Mouse (Mus musculus) CH12.LX (cell line): Measurements from ENCODE around the gene Slc15a1. TPM values are rescaled to one million over a fixed set of nuclear protein-coding genes. Genes with fewer than 3 reads are reported as not detected.

ENCODE experiments used
- DNase-seq: peaks from one replicate; pipeline ENCODE4 v3.0.0-alpha.2; 2013; ENCODE audit errors: extremely low read depth
- H3K27ac ChIP-seq: 2 replicates; pipeline ENCODE4 v1.5.1; 2012; ENCODE audit warnings: low read depth, mild to moderate bottlenecking, control low read depth, moderate library complexity; ENCODE audit not compliant: insufficient read depth
- H3K27me3 ChIP-seq: replicated peaks from 2 replicates; pipeline ENCODE3; 2012; ENCODE audit warnings: inconsistent platforms
- H3K36me3 ChIP-seq, 2 experiments: replicated peaks in 1 of 2; 2 replicates each; pipeline versions ENCODE3 to v1.6.1; 2012; ENCODE audit warnings: inconsistent platforms in 1 of 2, low read length in 1 of 2, mild to moderate bottlenecking in 1 of 2, mixed read lengths in 1 of 2, moderate library complexity in 1 of 2; ENCODE audit not compliant: control insufficient read depth in 1 of 2, insufficient read depth in 1 of 2
- H3K4me1 ChIP-seq, 2 experiments: 2 replicates each; pipeline ENCODE4 v1.6.1; 2012; ENCODE audit warnings: inconsistent platforms in 1 of 2, moderate library complexity in 1 of 2; ENCODE audit not compliant: insufficient read depth in 2 of 2, control insufficient read depth in 1 of 2
- H3K4me2 ChIP-seq: 2 replicates; pipeline ENCODE4 v1.6.1; 2012; ENCODE audit warnings: low read depth, mild to moderate bottlenecking, control low read depth; ENCODE audit not compliant: poor library complexity, insufficient read depth, severe bottlenecking
- H3K4me3 ChIP-seq, 3 experiments: fragments of 150-350 bp in 1 of 3; sonication (generic) in 1 of 3; replicated peaks in 1 of 3; 2 replicates each; pipeline versions ENCODE3 to v1.5.1; 2011 to 2012; ENCODE audit warnings: low read depth in 2 of 3, low read length in 2 of 3, mild to moderate bottlenecking in 2 of 3, moderate library complexity in 2 of 3, control low read depth in 1 of 3, improper control_type of control experiment in 1 of 3, inconsistent platforms in 1 of 3, mixed read lengths in 1 of 3; ENCODE audit not compliant: poor library complexity in 1 of 3
- H3K79me2 ChIP-seq: replicated peaks from 2 replicates; pipeline ENCODE4 v1.6.1; 2012; ENCODE audit warnings: mild to moderate bottlenecking, moderate library complexity; ENCODE audit not compliant: control insufficient read depth, poor library complexity, insufficient read depth, severe bottlenecking; ENCODE audit errors: extremely low read depth
- H3K9ac ChIP-seq: 2 replicates; pipeline ENCODE4 v1.6.1; 2012; ENCODE audit warnings: low read depth, mild to moderate bottlenecking, control low read depth, moderate library complexity; ENCODE audit not compliant: insufficient read depth
- H3K9me3 ChIP-seq: replicated peaks from 2 replicates; pipeline ENCODE3; 2012; ENCODE audit warnings: low read length, inconsistent platforms, mixed read lengths
- CHD1 ChIP-seq: IDR thresholded peaks from 2 replicates; pipeline ENCODE4 v1.6.1; 2012; ENCODE audit warnings: low read depth, low read length, improper control_type of control experiment, inconsistent platforms
- ELF1 ChIP-seq: IDR thresholded peaks from 2 replicates; pipeline ENCODE4 v1.6.1; 2014; ENCODE audit warnings: low read depth, mild to moderate bottlenecking, inconsistent platforms, low read length, improper control_type of control experiment
- JUN ChIP-seq: IDR thresholded peaks from 2 replicates; pipeline ENCODE4 v1.6.1; 2011; ENCODE audit warnings: low read depth, mild to moderate bottlenecking, low read length, improper control_type of control experiment, moderate library complexity; ENCODE audit not compliant: insufficient read depth
- MAX ChIP-seq: IDR thresholded peaks from 2 replicates; pipeline ENCODE4 v1.6.1; 2011; ENCODE audit warnings: low read length, improper control_type of control experiment
- MAZ ChIP-seq: IDR thresholded peaks from 2 replicates; pipeline ENCODE4 v1.6.1; 2012; ENCODE audit warnings: low read depth, mild to moderate bottlenecking, inconsistent platforms, low read length, improper control_type of control experiment, moderate library complexity
- MEF2A ChIP-seq: IDR thresholded peaks from 2 replicates; pipeline ENCODE4 v1.6.1; 2014; ENCODE audit warnings: low read depth, mild to moderate bottlenecking, inconsistent platforms, low read length, improper control_type of control experiment, borderline replicate concordance
- MYC ChIP-seq: IDR thresholded peaks from 2 replicates; pipeline ENCODE4 v1.6.1; 2011; ENCODE audit warnings: low read depth, mild to moderate bottlenecking, improper control_type of control experiment, low read length
- POLR2AphosphoS2 ChIP-seq: IDR thresholded peaks from 2 replicates; pipeline ENCODE4 v1.6.1; 2011; ENCODE audit warnings: low read depth, low read length, improper control_type of control experiment
- RAD21 ChIP-seq: IDR thresholded peaks from 2 replicates; pipeline ENCODE4 v1.6.1; 2011; ENCODE audit warnings: low read depth, mild to moderate bottlenecking, low read length, improper control_type of control experiment, moderate library complexity
- RCOR1 ChIP-seq: conservative IDR thresholded peaks from 2 replicates; pipeline ENCODE4 v1.6.1; 2012; ENCODE audit warnings: low read depth, mild to moderate bottlenecking, inconsistent platforms, low read length, improper control_type of control experiment
- SIN3A ChIP-seq: IDR thresholded peaks from 2 replicates; pipeline ENCODE4 v1.6.1; 2012; ENCODE audit warnings: low read length, improper control_type of control experiment, inconsistent platforms
- SMC3 ChIP-seq: IDR thresholded peaks from 2 replicates; pipeline ENCODE4 v1.6.1; 2011; ENCODE audit warnings: low read depth, low read length, improper control_type of control experiment
- TBP ChIP-seq: conservative IDR thresholded peaks from 2 replicates; pipeline ENCODE4 v1.6.1; 2011; ENCODE audit warnings: low read depth, low read length, improper control_type of control experiment
- UBTF ChIP-seq: IDR thresholded peaks from 2 replicates; pipeline ENCODE4 v1.6.1; 2012; ENCODE audit warnings: low read depth, mild to moderate bottlenecking, inconsistent platforms, low read length, improper control_type of control experiment, moderate library complexity
- USF2 ChIP-seq: conservative IDR thresholded peaks from 2 replicates; pipeline ENCODE4 v1.6.1; 2011; ENCODE audit warnings: low read depth, low read length, improper control_type of control experiment
- dilution Hi-C: fragments of 300-500 bp; cut with MboI; formaldehyde crosslinking; loops from 2 replicates; pipeline ENCODE4 v1.14.3; 2020; ENCODE audit warnings: low sequenced_read_pairs; ENCODE audit not compliant: extremely low pct_unique_long_range_greater_than_20kb, extremely low pct_ligation_motif_present
- in situ Hi-C: fragments of 300-500 bp; cut with MboI; formaldehyde crosslinking; loops from 3 replicates; pipeline ENCODE4 v1.14.3; 2019; ENCODE audit warnings: low sequenced_read_pairs, low pct_ligation_motif_present, low pct_unique_long_range_greater_than_20kb, mixed read lengths
- polyA plus RNA-seq: library from polyadenylated mRNA; unstranded; fragments of >175 nt; gene quantifications from 2 replicates; pipeline ENCODE4 v1.2.1, GENCODE M21; 2012; ENCODE audit warnings: low read depth; ENCODE audit not compliant: insufficient read length
- total RNA-seq, 2 experiments: library from RNA; depleted of rRNA; stranded (reverse); fragments of 300-350 nt in 1 of 2; fragments of >200 nt in 1 of 2; gene quantifications; 2 replicates each; pipeline ENCODE4 v1.2.3; 2012 to 2014

Slc15a1 gene
- total and polyA plus RNA-seq, 3 experiments, result 0.04 to 0.19 TPM; not detected in 1

DNA sequence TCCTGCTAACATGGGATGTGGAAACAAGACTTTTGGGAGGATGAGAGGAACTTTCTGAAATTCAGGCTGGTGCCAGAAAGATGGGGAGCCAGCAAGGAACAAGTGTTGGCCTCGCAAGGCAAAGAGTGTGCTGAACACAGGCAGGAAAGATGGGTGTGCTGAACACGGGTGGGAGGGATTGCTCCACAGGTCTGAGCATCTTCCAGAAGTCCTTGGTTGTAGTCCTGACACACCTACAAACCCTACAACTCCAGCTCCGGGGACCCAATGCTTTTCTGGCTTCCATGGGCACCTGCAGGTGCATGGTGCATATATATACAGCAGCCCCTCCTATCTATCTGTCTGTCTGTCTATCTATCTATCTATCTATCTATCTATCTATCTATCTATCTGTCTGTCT, 44.1 kb downstream of the Slc15a1 start:
- TF ChIP-seq RCOR1, result no peak
- TF ChIP-seq UBTF, result no peak
- no peak for TF ChIP-seq USF2
- no peak for TF ChIP-seq MYC
- no peak for TF ChIP-seq POLR2AphosphoS2
- TF ChIP-seq MAZ, result no peak
- TF ChIP-seq SMC3, result no peak
- TF ChIP-seq SIN3A, result no peak
- no peak for TF ChIP-seq CHD1
- no peak for TF ChIP-seq RAD21
- TF ChIP-seq TBP, result no peak
- no peak for TF ChIP-seq MEF2A
- TF ChIP-seq ELF1, result no peak
- no peak for TF ChIP-seq MAX
- Histone ChIP-seq H3K9me3 (no peaks in the 10 kb centered on the region), H3K36me3 (no peaks in the 10 kb centered on the region), H3K79me2 (no peaks in the 10 kb centered on the region), H3K27ac (no peak overlapping the region), H3K9ac (no peak overlapping the region), H3K4me3 (no peak overlapping the region), H3K4me2 (no peak overlapping the region), H3K27me3 (peaks cover 2% of the 10 kb centered on the region), H3K4me1 (no peaks in the 10 kb centered on the region)
- DNase-seq, result no peak
- in situ Hi-C loops (no loop called here), dilution Hi-C loops (no loop called here)

DNA sequence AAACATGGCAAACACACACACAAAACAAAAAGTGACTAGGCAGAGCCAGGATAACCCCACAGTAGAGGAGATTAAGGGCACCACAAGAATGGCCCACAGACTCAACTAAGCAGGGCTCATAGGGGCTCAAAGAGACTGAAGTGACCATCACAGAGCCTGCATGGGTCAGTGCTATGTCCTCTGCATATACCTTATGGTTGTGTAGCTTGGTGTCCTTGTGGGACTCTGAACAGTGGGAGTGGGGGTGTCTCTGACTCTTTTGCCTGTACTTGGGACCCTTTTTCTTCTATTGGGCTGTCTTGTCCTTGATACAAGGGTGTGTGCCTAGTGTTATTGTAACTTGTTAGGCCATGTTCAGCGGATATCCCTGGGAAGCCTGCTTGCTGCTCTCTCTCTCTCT, 46.5 kb downstream of the Slc15a1 start:
- no peaks in the 10 kb centered on the region for H3K79me2 ChIP-seq
- no peaks in the 10 kb centered on the region for H3K36me3 ChIP-seq
- H3K9me3 ChIP-seq, result peaks cover 5% of the 10 kb centered on the region
- no peaks in the 10 kb centered on the region for H3K4me1 ChIP-seq
- dilution Hi-C loops, result no loop called here
- TF ChIP-seq JUN, result no peak
- H3K4me3 ChIP-seq, result no peak overlapping the region
- no peak for DNase-seq
- H3K27ac ChIP-seq, result no peak overlapping the region
- no peak overlapping the region for H3K4me2 ChIP-seq
- no peak overlapping the region for H3K9ac ChIP-seq
- in situ Hi-C loops, result loop anchor here (10.0 kb wide), 1 partner anchor 624 kb away; no protein-coding TSS in a partner anchor
- peaks cover 2% of the 10 kb centered on the region for H3K27me3 ChIP-seq
